Mouse (Mus musculus) adrenal gland, postnatal 4 days (tissue): ENCODE data around the gene Olfr1123. TPM values are rescaled to one million over a fixed set of nuclear protein-coding genes. Genes with fewer than 3 reads are reported as not detected.
"Not testable (repeated sequence)": the region's sequence is repeated elsewhere in the genome, so short reads cannot be mapped to it uniquely, and the experiment has no call there.

Source experiments
- DNase-seq, 2 experiments: peaks; one replicate each; pipeline ENCODE4 v3.0.0; 2021 to 2022; ENCODE audit warnings: low spot score in 2 of 2, mixed read lengths in 2 of 2
- long read RNA-seq, 2 experiments: library from polyadenylated mRNA; stranded (forward); transcript quantifications; one replicate each; pipeline ENCODE4 v2.0.0; 2021
- total RNA-seq, 2 experiments: library from RNA; stranded (reverse); gene quantifications; 2 replicates each; pipeline ENCODE4 v1.2.3; 2021

Olfr1123 gene
- total RNA-seq = not detected
- long read RNA-seq, experiment 1 = 0 reads
- long read RNA-seq, experiment 2 = 0 reads

- no peak for DNase-seq
These were observed at the start of gene Olfr1123 for GRCm38 (mm10) chr2:87416335-87416734. Olfr1123 (plus strand) TSS chr2:87416635.

- DNase-seq = no peak
These were observed 46.8 kb upstream of the Olfr1123 start, which contains the start of gene Olfr1121 for GRCm38 (mm10) chr2:87369595-87369994. Olfr1121 (plus strand) TSS chr2:87369895.

- no peak for DNase-seq
These were observed 44.7 kb upstream of the Olfr1123 start for GRCm38 (mm10) chr2:87371726-87372125.

- DNase-seq = no peak
These were observed 32.5 kb upstream of the Olfr1123 start for GRCm38 (mm10) chr2:87383935-87384334.

- no peak for DNase-seq
These were observed 30.9 kb upstream of the Olfr1123 start, which contains the start of gene Olfr1122 for GRCm38 (mm10) chr2:87385549-87385948. Olfr1122 (plus strand) TSS chr2:87385849.

GRCm38 (mm10) chr2:87393605-87394004 lies 22.8 kb upstream of the Olfr1123 start:
- DNase-seq = not testable (repeated sequence)

GRCm38 (mm10) chr2:87394686-87395085 lies 21.7 kb upstream of the Olfr1123 start:
- not testable (repeated sequence) for DNase-seq

GRCm38 (mm10) chr2:87429975-87430374 lies 13.5 kb downstream of the Olfr1123 start, which contains the start of gene Olfr1124:
Olfr1124 (plus strand) TSS chr2:87430275.
- no peak for DNase-seq

- DNase-seq = no peak
These were observed 21.3 kb downstream of the Olfr1123 start for GRCm38 (mm10) chr2:87437731-87438130.

GRCm38 (mm10) chr2:87453662-87454061 lies 37.2 kb downstream of the Olfr1123 start, which contains the start of gene Olfr1126:
Olfr1126 (plus strand) TSS chr2:87453962.
- no peak for DNase-seq

GRCm38 (mm10) chr2:87461769-87462168 lies 45.3 kb downstream of the Olfr1123 start:
- no peak for DNase-seq

Other genes starting within 250 kb of the Olfr1123 start
- gene Olfr1112, start 228.8 kb upstream of the Olfr1123 start, total RNA-seq = not detected
- gene Olfr1113, start 207.7 kb upstream of the Olfr1123 start, total RNA-seq = not detected
- not detected for gene Olfr1115, start 168.6 kb upstream of the Olfr1123 start, total RNA-seq
- gene Olfr1116, start 149.1 kb upstream of the Olfr1123 start, total RNA-seq = not detected
- not detected for gene Olfr1118, start 109.1 kb upstream of the Olfr1123 start, total RNA-seq
- gene Olfr1120, start 61.8 kb upstream of the Olfr1123 start, total RNA-seq = not detected
- not detected for gene Olfr1121, start 46.7 kb upstream of the Olfr1123 start, total RNA-seq
- under 1 TPM in 1 of 2 experiments, not detected in 1; 0.06 TPM for gene Olfr1122, start 30.8 kb upstream of the Olfr1123 start, total RNA-seq
- not detected for gene Olfr1124, start 13.6 kb downstream of the Olfr1123 start, total RNA-seq
- gene Olfr1126, start 37.3 kb downstream of the Olfr1123 start, total RNA-seq = not detected
- gene Pramel7, start 80.5 kb downstream of the Olfr1123 start, total RNA-seq = not detected
- gene Pramel6, start 89.9 kb downstream of the Olfr1123 start, total RNA-seq = not detected
- gene Olfr153, start 115.2 kb downstream of the Olfr1123 start, total RNA-seq = not detected
- not detected for gene Olfr1128, start 128.9 kb downstream of the Olfr1123 start, total RNA-seq
- not detected for gene Olfr1129, start 157.3 kb downstream of the Olfr1123 start, total RNA-seq
- not detected for gene Olfr1130, start 189.6 kb downstream of the Olfr1123 start, total RNA-seq
- gene Olfr1131, start 210.5 kb downstream of the Olfr1123 start, total RNA-seq = not detected
- gene Olfr1132, start 220.9 kb downstream of the Olfr1123 start, total RNA-seq = not detected
- not detected for gene Olfr1133, start 230.7 kb downstream of the Olfr1123 start, total RNA-seq
- gene Olfr1134, start 241.8 kb downstream of the Olfr1123 start, total RNA-seq = not detected